Mouse (Mus musculus) midbrain, embryonic 14.5 days (tissue): ENCODE results near the gene Zkscan3. TPM values are rescaled to one million over a fixed set of nuclear protein-coding genes. Genes with fewer than 3 reads are reported as not detected.

ENCODE experiments used
- ATAC-seq: fragments of 200-750 bp; cut with Nextera tagmentation; 2 replicates; pipeline ENCODE4 v1.8.0; 2017; ENCODE audit warnings: moderate number of reproducible peaks, moderate library complexity; ENCODE audit not compliant: low FRiP score, low TSS enrichment
- DNase-seq: peaks from one replicate; pipeline ENCODE4 v3.0.0-alpha.2; 2015
- H3K27ac ChIP-seq: fragments of 300-500 bp; sonication (generic); replicated peaks from 2 replicates; pipeline ENCODE4 v1.5.1; 2014; ENCODE audit warnings: mild to moderate bottlenecking, low read depth, low read length, moderate library complexity
- H3K27me3 ChIP-seq: fragments of 300-500 bp; sonication (generic); 2 replicates; pipeline ENCODE4 v1.6.1; 2014; ENCODE audit warnings: low read length, control low read depth, mixed read lengths; ENCODE audit not compliant: control insufficient read depth, insufficient read depth
- H3K36me3 ChIP-seq: fragments of 300-500 bp; sonication (generic); 2 replicates; pipeline ENCODE4 v1.6.1; 2014; ENCODE audit warnings: low read length, control low read depth; ENCODE audit not compliant: control insufficient read depth, insufficient read depth
- H3K4me1 ChIP-seq: fragments of 300-500 bp; sonication (generic); 2 replicates; pipeline ENCODE4 v1.6.1; 2014; ENCODE audit warnings: mild to moderate bottlenecking, antibody characterized with exemption, low read length, control low read depth; ENCODE audit not compliant: control insufficient read depth, insufficient read depth
- H3K4me2 ChIP-seq: fragments of 300-500 bp; sonication (generic); 2 replicates; pipeline ENCODE4 v1.6.1; 2014; ENCODE audit warnings: mild to moderate bottlenecking, low read length, moderate library complexity
- H3K4me3 ChIP-seq: fragments of 300-500 bp; sonication (generic); replicated peaks from 2 replicates; pipeline ENCODE4 v1.5.1; 2014; ENCODE audit warnings: low read depth, low read length
- H3K9ac ChIP-seq: fragments of 300-500 bp; sonication (generic); replicated peaks from 2 replicates; pipeline ENCODE4 v1.6.1; 2014; ENCODE audit warnings: mild to moderate bottlenecking, low read length, moderate library complexity
- H3K9me3 ChIP-seq: fragments of 300-500 bp; sonication (generic); 2 replicates; pipeline ENCODE4 v1.6.1; 2016; ENCODE audit warnings: low read length, control low read depth, mixed read lengths; ENCODE audit not compliant: control insufficient read depth
- WGBS: fragments of 180-500 bp; shearing (Covaris S2); extraction: QIAGEN DNeasy Blood & Tissue Kit; methylation state at CpG from one replicate; pipeline ENCODE4 v1.1.7; 2014; 5-methylcytosine and 5-hydroxymethylcytosine counted together
- polyA plus RNA-seq: library from polyadenylated mRNA; unstranded; fragments of >200 nt; fragmentation: Nextera tagmentation; extraction: Ambion mirVana; gene quantifications from 2 replicates; pipeline ENCODE4 v1.2.1, GENCODE M21; 2014

Zkscan3 gene
- polyA plus RNA-seq, result 61.8 and 69.9 TPM in 2 replicates

DNA sequence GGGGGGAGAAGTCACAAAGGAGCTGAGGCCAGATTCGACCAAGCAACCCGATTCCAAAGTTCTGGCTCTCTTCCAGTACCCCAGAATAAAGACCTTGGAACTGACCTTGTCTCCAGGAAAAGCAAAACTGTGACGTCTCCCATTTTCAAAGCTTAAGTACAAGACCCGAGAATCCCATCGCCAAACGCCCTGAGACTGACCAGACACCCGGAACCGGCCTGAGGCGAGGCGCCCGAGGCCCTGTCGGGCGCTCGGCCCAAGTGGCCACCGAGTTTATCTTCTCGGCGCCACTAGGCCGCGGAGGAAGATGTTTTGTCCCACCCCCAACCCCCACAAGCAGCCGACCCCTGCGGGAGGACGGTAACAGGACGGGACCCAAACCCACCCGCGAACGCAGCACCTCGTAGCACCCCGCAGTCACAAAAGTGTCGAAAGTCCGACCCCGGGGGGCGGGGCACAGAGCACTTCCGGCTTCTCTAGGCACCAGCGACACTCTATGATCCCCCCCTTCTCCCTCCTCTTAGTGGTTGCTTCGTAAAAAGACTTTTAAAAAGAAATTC lies at the start of gene Zkscan3:
Gene Zkscan3, minus strand, starts transcription at position 469 of the 560 bp plus-strand sequence.
- under 1% methylated on average over 35 of the region's 35 CpGs for WGBS
- Histone ChIP-seq H3K9me3 (no peaks in the 10 kb centered on the region), H3K4me1 (peaks cover 16% of the 10 kb centered on the region), H3K27ac (peak within 1 kb of the TSS; percentile 69), H3K4me2 (peak within 1 kb of the TSS; percentile 77), H3K36me3 (peaks cover 12% of the 10 kb centered on the region), H3K27me3 (no peaks in the 10 kb centered on the region), H3K9ac (peak within 1 kb of the TSS; percentile 75), H3K4me3 (peak within 1 kb of the TSS; percentile 80)
- peak; percentile 95 for ATAC-seq
- peak; percentile 94 for DNase-seq

DNA sequence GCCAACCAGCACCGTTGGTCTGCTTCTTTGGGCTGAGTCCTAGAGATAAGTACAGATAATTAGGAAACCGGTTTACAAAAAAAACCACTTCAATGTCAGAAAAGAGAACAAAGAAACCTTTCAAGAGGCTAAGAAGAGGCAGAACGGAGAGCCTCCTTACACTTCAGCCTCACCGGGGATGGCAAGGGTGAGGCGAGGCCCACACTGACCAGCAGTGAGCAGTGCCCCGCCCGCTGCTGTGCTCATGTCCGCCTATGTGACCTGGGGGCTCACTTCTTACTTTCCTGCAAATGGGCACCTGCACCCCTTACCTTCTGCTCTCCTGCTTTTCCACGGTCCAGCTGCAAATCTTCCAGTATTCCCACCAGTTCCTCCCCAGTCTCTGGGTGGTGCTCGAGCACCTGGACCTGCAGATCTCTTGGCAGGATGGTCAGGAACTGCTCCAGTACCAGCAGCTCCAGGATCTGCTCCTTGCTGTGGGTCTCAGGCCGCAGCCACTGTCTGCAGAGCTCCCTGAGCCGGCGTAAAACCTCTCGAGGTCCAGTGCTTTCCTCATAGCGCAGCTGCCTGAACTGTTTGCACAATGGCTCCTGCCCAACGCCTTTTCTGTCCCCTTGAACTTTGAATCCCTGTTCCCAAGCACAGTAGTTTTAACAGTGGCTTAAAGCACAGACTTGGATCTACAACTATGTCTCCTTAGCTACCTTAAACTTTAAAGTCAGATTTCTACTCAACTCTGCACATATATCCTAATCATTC lies 45.5 kb upstream of the Zkscan3 start:
- H3K27ac ChIP-seq, result no peak overlapping the region
- peaks cover 59% of the 10 kb centered on the region for H3K36me3 ChIP-seq
- DNase-seq (no peak), ATAC-seq (no peak)
- 88% methylated on average over 16 of the region's 16 CpGs for WGBS
- no peak overlapping the region for H3K4me3 ChIP-seq
- no peak overlapping the region for H3K4me2 ChIP-seq
- H3K4me1 ChIP-seq, result peaks cover 11% of the 10 kb centered on the region
- no peak overlapping the region for H3K9ac ChIP-seq
- H3K27me3 ChIP-seq, result no peaks in the 10 kb centered on the region
- H3K9me3 ChIP-seq, result no peaks in the 10 kb centered on the region

DNA sequence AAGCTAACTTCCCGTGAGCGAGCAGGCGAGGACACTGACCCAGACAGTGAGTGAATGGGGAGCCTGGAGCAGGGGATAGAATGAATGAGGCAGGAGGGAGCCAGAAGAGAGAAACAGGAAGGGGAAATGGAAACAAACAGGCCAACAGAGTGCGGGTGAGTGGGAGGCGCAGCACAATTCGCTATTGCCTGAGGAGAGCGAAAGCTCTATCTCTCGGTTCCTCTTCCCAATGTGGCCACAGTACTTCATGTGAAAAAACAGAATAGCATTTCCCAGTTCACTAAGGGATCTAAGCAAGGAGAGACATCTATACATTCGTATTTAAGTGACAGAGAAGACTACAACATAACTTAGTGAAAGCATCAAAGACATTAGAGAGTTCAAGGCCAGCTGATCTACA lies 44.2 kb upstream of the Zkscan3 start:
- no peak overlapping the region for H3K4me3 ChIP-seq
- no peak overlapping the region for H3K4me2 ChIP-seq
- ATAC-seq (no peak), DNase-seq (no peak)
- no peaks in the 10 kb centered on the region for H3K27me3 ChIP-seq
- no peaks in the 10 kb centered on the region for H3K4me1 ChIP-seq
- peaks cover 63% of the 10 kb centered on the region for H3K36me3 ChIP-seq
- 90% methylated on average over 9 of the region's 9 CpGs for WGBS
- H3K9ac ChIP-seq, result no peak overlapping the region
- H3K9me3 ChIP-seq, result no peaks in the 10 kb centered on the region
- H3K27ac ChIP-seq, result no peak overlapping the region

DNA sequence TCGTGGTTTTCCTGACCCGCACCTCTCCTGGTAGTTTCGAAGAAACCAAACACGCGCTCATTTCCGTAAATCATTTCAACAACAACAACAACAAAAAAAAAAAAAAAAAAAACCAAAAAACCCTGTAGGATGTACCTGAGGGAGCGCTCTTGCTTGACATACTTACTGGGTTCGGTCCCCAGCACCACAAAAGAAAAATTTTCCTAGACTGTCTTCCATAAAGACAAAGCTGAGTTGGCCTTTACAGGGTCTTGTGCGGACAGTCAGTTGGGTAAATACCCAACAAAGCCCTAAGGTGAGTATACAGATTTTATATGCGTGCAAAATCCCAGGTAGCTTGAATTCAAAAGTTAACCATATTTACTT lies 38.6 kb upstream of the Zkscan3 start:
- Histone ChIP-seq H3K9ac (peak overlapping the region; percentile 69), H3K27me3 (no peaks in the 10 kb centered on the region), H3K4me1 (peaks cover 4% of the 10 kb centered on the region; the same call in 1 of the 2 replicates), H3K36me3 (peaks cover 35% of the 10 kb centered on the region), H3K4me3 (peak overlapping the region; percentile 45), H3K27ac (peak overlapping the region; percentile 73), H3K9me3 (no peaks in the 10 kb centered on the region), H3K4me2 (peak overlapping the region; percentile 71)
- DNase-seq (no peak), ATAC-seq (peak; percentile 32; the same call in 1 of the 2 replicates)
- WGBS, result 16% methylated on average over 10 of the region's 10 CpGs

DNA sequence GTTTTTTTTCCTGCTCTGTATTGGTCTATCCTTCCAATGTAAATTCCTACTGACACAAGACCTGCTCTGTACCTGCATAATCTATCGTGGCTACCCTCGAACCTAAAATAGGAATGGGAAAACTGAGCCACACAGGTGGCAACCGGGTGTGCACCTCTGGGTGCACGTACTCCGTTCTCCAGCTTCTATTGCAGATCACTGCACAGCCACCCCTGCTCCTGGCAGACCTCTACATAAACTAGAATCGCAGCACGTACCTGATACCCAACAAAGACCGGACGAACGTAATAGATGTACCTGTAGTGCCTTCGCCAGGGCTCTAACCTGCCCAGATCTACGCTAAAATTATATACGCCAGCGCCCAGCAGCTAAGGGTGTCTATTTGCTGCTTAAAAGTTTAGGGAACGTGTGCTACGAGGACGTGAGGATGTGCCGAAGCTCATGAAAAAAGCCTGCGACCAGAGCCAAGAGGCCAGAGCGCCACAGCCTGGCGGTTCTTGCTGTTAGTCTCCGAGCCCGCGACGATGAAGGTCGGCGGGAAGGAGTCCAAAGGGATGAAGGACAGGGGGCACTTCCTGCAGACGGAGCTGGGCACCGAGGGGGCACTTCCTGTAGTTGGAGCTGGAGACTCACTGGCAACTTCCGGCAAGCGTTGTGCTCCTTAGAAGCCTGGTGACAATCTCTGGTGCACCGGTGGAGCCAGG lies 38.1 kb upstream of the Zkscan3 start, which contains the start of gene Pgbd1:
Gene Pgbd1, minus strand, starts transcription at position 556 of the 704 bp plus-strand sequence.
- peak within 1 kb of the TSS; percentile 69 for H3K9ac ChIP-seq
- H3K4me1 ChIP-seq, result peaks cover 4% of the 10 kb centered on the region; the same call in 1 of the 2 replicates
- no peaks in the 10 kb centered on the region for H3K9me3 ChIP-seq
- ATAC-seq, result peak; percentile 93
- H3K36me3 ChIP-seq, result peaks cover 30% of the 10 kb centered on the region
- no peaks in the 10 kb centered on the region for H3K27me3 ChIP-seq
- H3K4me2 ChIP-seq, result peak within 1 kb of the TSS; percentile 71
- peak; percentile 90 for DNase-seq
- H3K27ac ChIP-seq, result peak within 1 kb of the TSS; percentile 73
- H3K4me3 ChIP-seq, result peak within 1 kb of the TSS; percentile 45
- under 1% methylated on average over 32 of the region's 32 CpGs for WGBS

DNA sequence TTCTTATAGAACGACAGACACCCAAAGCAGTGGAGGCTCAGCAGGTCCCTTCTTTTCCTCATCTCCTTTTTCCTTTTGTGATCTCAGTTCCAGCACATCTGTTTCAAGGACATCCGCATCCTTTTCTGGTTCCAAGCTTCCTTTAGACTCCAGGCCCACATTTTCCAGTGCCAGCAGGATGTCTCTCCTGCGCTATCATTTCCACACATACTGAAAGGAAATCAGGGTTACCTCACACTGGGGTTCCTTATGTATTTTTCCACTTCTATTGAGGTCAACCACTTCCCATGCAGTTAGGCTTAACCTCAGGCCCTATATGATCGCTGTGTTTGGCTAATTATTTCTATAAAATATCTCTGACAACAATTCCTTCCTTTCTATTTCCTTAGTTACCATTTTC lies 32.9 kb upstream of the Zkscan3 start:
- DNase-seq, result no peak

DNA sequence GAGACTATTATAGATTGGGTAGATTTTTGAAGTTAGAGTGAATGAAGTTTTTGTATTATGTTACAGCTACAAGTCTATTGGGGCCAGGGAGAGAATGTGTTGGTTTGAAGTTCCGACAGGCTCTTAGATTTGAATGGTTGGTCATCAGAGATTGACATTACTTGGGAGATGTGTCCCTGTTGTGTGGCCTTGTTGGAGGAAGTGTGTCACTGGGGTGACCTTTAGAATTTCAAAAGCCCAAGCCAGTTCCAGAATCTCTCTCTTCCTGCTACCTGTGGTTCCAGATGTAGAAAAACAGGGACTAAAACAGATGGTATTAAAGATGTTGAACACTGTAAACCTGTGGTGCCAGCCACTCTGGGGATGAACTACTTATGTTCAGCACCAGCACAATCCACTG lies 25.1 kb upstream of the Zkscan3 start:
- Histone ChIP-seq H3K9ac (no peak overlapping the region), H3K4me3 (no peak overlapping the region), H3K36me3 (no peaks in the 10 kb centered on the region), H3K9me3 (no peaks in the 10 kb centered on the region), H3K27ac (no peak overlapping the region), H3K27me3 (no peaks in the 10 kb centered on the region), H3K4me1 (no peaks in the 10 kb centered on the region), H3K4me2 (no peak overlapping the region)
- ATAC-seq, result no peak
- 98% methylated on average over 1 of the region's 1 CpGs for WGBS
- DNase-seq, result no peak

More for the DNA sequence above, 32.9 kb upstream of the Zkscan3 start:
- H3K9ac ChIP-seq, result no peak overlapping the region
- no peaks in the 10 kb centered on the region for H3K27me3 ChIP-seq
- no peaks in the 10 kb centered on the region for H3K9me3 ChIP-seq
- no peak overlapping the region for H3K27ac ChIP-seq
- ATAC-seq, result no peak
- no peak overlapping the region for H3K4me3 ChIP-seq
- no peaks in the 10 kb centered on the region; the same call in 1 of the 2 replicates for H3K4me1 ChIP-seq
- 92% methylated on average over 4 of the region's 4 CpGs for WGBS
- no peak overlapping the region for H3K4me2 ChIP-seq
- H3K36me3 ChIP-seq, result no peaks in the 10 kb centered on the region

DNA sequence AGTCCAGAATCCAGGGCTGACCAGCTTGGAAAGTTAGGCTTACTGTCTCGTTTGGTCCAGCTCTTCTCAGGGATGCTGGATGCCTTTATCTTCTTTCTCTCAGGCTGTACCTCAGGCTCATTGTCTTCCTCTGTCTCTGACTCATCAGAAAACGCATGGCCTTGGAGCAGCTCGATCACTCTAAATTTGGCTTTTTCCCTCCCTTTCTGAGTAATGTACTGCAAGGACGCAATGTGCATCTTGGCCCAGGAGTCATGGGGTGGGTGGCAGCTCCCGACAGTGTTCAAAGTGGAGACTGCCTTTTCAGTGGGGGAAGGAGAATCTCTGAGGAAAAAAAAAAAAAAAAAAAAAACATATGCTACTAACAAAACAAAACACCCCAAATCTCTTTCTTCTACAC lies 20.7 kb upstream of the Zkscan3 start:
- H3K4me2 ChIP-seq, result no peak overlapping the region
- no peaks in the 10 kb centered on the region for H3K36me3 ChIP-seq
- H3K27me3 ChIP-seq, result no peaks in the 10 kb centered on the region
- H3K9ac ChIP-seq, result no peak overlapping the region
- ATAC-seq (no peak), DNase-seq (no peak)
- H3K4me3 ChIP-seq, result no peak overlapping the region
- no peaks in the 10 kb centered on the region for H3K4me1 ChIP-seq
- H3K9me3 ChIP-seq, result no peaks in the 10 kb centered on the region
- WGBS, result 68% methylated on average over 5 of the region's 5 CpGs
- no peak overlapping the region for H3K27ac ChIP-seq
